Mouse (Mus musculus): Measurements from ENCODE around the gene Olfr1135. TPM values are rescaled to one million over a fixed set of nuclear protein-coding genes. Genes with fewer than 3 reads are reported as not detected.

The Olfr1135 gene
- polyA plus RNA-seq, 1 experiment from 2014 or later, result not detected

Other genes with a start within 250 kb of the Olfr1135 start
- 0.08 and 0.10 TPM in 2 replicates for gene Olfr1124, start 243.4 kb downstream of the Olfr1135 start, polyA plus RNA-seq (2014; fragmentation: Nextera tagmentation; extraction: Ambion mirVana)
- gene Olfr1126, start 219.7 kb downstream of the Olfr1135 start, polyA plus RNA-seq (2014; fragmentation: Nextera tagmentation; extraction: Ambion mirVana), result not detected in 2 replicates
- not detected in 2 replicates for gene Pramel7, start 176.6 kb downstream of the Olfr1135 start, polyA plus RNA-seq (2014; fragmentation: Nextera tagmentation; extraction: Ambion mirVana)
- gene Pramel6, start 167.1 kb downstream of the Olfr1135 start, polyA plus RNA-seq (2014; fragmentation: Nextera tagmentation; extraction: Ambion mirVana), result not detected in 2 replicates
- gene Olfr153, start 141.9 kb downstream of the Olfr1135 start, polyA plus RNA-seq (2014; fragmentation: Nextera tagmentation; extraction: Ambion mirVana), result not detected in 2 replicates
- not detected in 2 replicates for gene Olfr1128, start 128.1 kb downstream of the Olfr1135 start, polyA plus RNA-seq (2014; fragmentation: Nextera tagmentation; extraction: Ambion mirVana)
- not detected in 2 replicates for gene Olfr1129, start 99.8 kb downstream of the Olfr1135 start, polyA plus RNA-seq (2014; fragmentation: Nextera tagmentation; extraction: Ambion mirVana)
- not detected in 2 replicates for gene Olfr1130, start 67.5 kb downstream of the Olfr1135 start, polyA plus RNA-seq (2014; fragmentation: Nextera tagmentation; extraction: Ambion mirVana)
- gene Olfr1131, start 46.6 kb downstream of the Olfr1135 start, polyA plus RNA-seq (2014; fragmentation: Nextera tagmentation; extraction: Ambion mirVana), result not detected in 2 replicates
- gene Olfr1132, start 36.1 kb downstream of the Olfr1135 start, polyA plus RNA-seq (2014; fragmentation: Nextera tagmentation; extraction: Ambion mirVana), result not detected in 2 replicates
- not detected in 2 replicates for gene Olfr1133, start 26.3 kb downstream of the Olfr1135 start, polyA plus RNA-seq (2014; fragmentation: Nextera tagmentation; extraction: Ambion mirVana)
- not detected in 2 replicates for gene Olfr1134, start 15.2 kb downstream of the Olfr1135 start, polyA plus RNA-seq (2014; fragmentation: Nextera tagmentation; extraction: Ambion mirVana)
- gene Olfr1136, start 20.3 kb upstream of the Olfr1135 start, polyA plus RNA-seq (2014; fragmentation: Nextera tagmentation; extraction: Ambion mirVana), result not detected in 2 replicates
- gene Olfr1137, start 39.5 kb upstream of the Olfr1135 start, polyA plus RNA-seq (2014; fragmentation: Nextera tagmentation; extraction: Ambion mirVana), result not detected in 2 replicates
- gene Olfr1138, start 66.3 kb upstream of the Olfr1135 start, polyA plus RNA-seq (2014; fragmentation: Nextera tagmentation; extraction: Ambion mirVana), result not detected in 2 replicates
- gene Olfr1140, start 70.1 kb upstream of the Olfr1135 start, polyA plus RNA-seq (2014; fragmentation: Nextera tagmentation; extraction: Ambion mirVana), result not detected in 2 replicates
- not detected in 2 replicates for gene Olfr1141, start 80.3 kb upstream of the Olfr1135 start, polyA plus RNA-seq (2014; fragmentation: Nextera tagmentation; extraction: Ambion mirVana)
- not detected in 2 replicates for gene Olfr152, start 105.8 kb upstream of the Olfr1135 start, polyA plus RNA-seq (2014; fragmentation: Nextera tagmentation; extraction: Ambion mirVana)
- not detected in 2 replicates for gene Olfr1143, start 126.9 kb upstream of the Olfr1135 start, polyA plus RNA-seq (2014; fragmentation: Nextera tagmentation; extraction: Ambion mirVana)
- not detected in 2 replicates for gene Olfr1145, start 136.2 kb upstream of the Olfr1135 start, polyA plus RNA-seq (2014; fragmentation: Nextera tagmentation; extraction: Ambion mirVana)
- gene Olfr1148, start 156.9 kb upstream of the Olfr1135 start, polyA plus RNA-seq (2014; fragmentation: Nextera tagmentation; extraction: Ambion mirVana), result not detected in 2 replicates
- not detected in 2 replicates for gene Olfr1150-ps1, start 170.3 kb upstream of the Olfr1135 start, polyA plus RNA-seq (2014; fragmentation: Nextera tagmentation; extraction: Ambion mirVana)
- not detected in 2 replicates for gene Olfr1151, start 182.2 kb upstream of the Olfr1135 start, polyA plus RNA-seq (2014; fragmentation: Nextera tagmentation; extraction: Ambion mirVana)
- gene Olfr1152, start 192.8 kb upstream of the Olfr1135 start, polyA plus RNA-seq (2014; fragmentation: Nextera tagmentation; extraction: Ambion mirVana), result 0.04 TPM in 1 of 2 replicates, not detected in the other
- gene Olfr1153, start 221.3 kb upstream of the Olfr1135 start, polyA plus RNA-seq (2014; fragmentation: Nextera tagmentation; extraction: Ambion mirVana), result not detected in 2 replicates
- gene Olfr1154, start 231.5 kb upstream of the Olfr1135 start, polyA plus RNA-seq (2014; fragmentation: Nextera tagmentation; extraction: Ambion mirVana), result not detected in 2 replicates

Data from neural tube, embryonic 14.5 days (tissue).